Comparison of ENCODE assay signal across 7 mouse cellular contexts in the genomic region with DNA sequence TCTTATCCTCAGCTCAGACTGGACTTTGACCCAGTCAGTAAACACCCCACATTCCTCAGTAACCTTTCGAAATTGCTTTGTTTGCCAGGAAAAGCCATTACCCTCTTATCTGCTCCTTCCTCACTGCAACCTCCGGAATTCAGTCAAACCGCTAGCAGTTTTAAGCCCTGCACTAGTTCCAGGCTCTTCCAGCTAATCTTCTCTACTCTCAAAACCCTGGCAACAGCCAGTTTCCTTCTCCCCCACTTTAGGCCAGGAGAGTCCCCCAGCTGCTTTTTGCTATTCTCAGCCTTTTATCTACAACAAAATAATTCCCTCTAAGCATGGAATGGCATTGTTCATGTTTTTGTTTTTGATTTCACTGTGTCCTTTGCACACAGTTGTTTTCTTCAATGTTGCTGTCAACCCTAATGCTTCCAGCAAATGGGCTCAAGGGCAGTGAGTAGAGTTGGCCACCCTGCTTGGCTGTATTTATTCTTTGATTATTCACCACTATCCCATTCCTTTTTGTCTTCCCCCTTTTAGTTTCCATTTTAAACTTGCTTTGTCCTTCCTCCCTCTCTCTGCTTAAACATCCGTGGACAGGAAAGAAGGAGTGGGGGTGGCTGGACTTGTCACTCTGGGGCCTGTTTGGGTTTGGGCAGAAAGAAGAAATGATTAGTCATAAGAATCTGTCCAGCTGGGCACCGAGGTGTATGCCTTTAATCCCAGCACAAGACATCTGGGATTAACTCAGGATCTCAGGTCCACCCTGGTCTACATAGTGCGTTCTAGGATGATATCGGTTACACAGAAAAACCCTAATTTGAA.
A peak's percentile ranks its signal among the peaks of the same experiment; 100 is the strongest.
DNase-seq lines count a peak whose midpoint lies in the region; ATAC-seq and TF ChIP-seq lines count a peak whose summit lies in the region.

No protein-coding gene starts in this region.

- TF ChIP-seq CTCF in stomach, postnatal 0 days (IDR thresholded peaks at IDR 0.05; ENCODE audit: low read depth) = no peak

- H3K27ac ChIP-seq in forebrain, embryonic 14.5 days (ENCODE audit: low read depth, low read length) = peak overlapping the region; percentile 78
- H3K27ac ChIP-seq in liver, embryonic 15.5 days (replicated peaks) = peak overlapping the region; percentile 59
- peak overlapping the region; percentile 24; the same call in 1 of the 2 replicates for H3K27ac ChIP-seq in stomach, postnatal 0 days (replicated peaks)

- no peak overlapping the region for H3K9ac ChIP-seq in forebrain, embryonic 14.5 days (ENCODE audit: low read length)
- no peak overlapping the region for H3K9ac ChIP-seq in liver, embryonic 15.5 days
- no peak overlapping the region for H3K9ac ChIP-seq in stomach, postnatal 0 days (ENCODE audit: low read length)

- no peak for DNase-seq in forebrain, embryonic 14.5 days (ENCODE audit: low spot score)
- peak; percentile 23 for DNase-seq in stomach, postnatal 0 days (ENCODE audit: low spot score)
- DNase-seq in spleen, adult 12 weeks (ENCODE audit: low spot score) = no peak
- no peak for DNase-seq in frontal cortex, postnatal 14 days (ENCODE audit: low spot score in 2 of 2)

- H3K9me3 ChIP-seq in megakaryocyte, embryonic 14.5 days = no peaks in the 10 kb centered on the region
- no peaks in the 10 kb centered on the region for H3K9me3 ChIP-seq in forebrain, embryonic 14.5 days (replicated peaks; ENCODE audit: control insufficient read depth, low read length)
- H3K9me3 ChIP-seq in liver, embryonic 15.5 days (replicated peaks) = no peaks in the 10 kb centered on the region
- no peaks in the 10 kb centered on the region for H3K9me3 ChIP-seq in stomach, postnatal 0 days (ENCODE audit: control insufficient read depth, low read length)

- no peaks in the 10 kb centered on the region for H3K36me3 ChIP-seq in megakaryocyte, embryonic 14.5 days (replicated peaks; ENCODE audit: low read length)
- no peaks in the 10 kb centered on the region for H3K36me3 ChIP-seq in forebrain, embryonic 14.5 days (ENCODE audit: control insufficient read depth, insufficient read depth, low read length)
- no peaks in the 10 kb centered on the region for H3K36me3 ChIP-seq in liver, embryonic 15.5 days (replicated peaks)
- H3K36me3 ChIP-seq in stomach, postnatal 0 days (ENCODE audit: control insufficient read depth, insufficient read depth, low read length) = no peaks in the 10 kb centered on the region

- H3K4me1 ChIP-seq in megakaryocyte, embryonic 14.5 days = peaks cover 48% of the 10 kb centered on the region
- H3K4me1 ChIP-seq in forebrain, embryonic 14.5 days (ENCODE audit: control insufficient read depth, insufficient read depth, low read length) = peaks cover 15% of the 10 kb centered on the region
- no peaks in the 10 kb centered on the region; the same call in 1 of the 2 replicates for H3K4me1 ChIP-seq in liver, embryonic 15.5 days (replicated peaks)
- H3K4me1 ChIP-seq in stomach, postnatal 0 days (replicated peaks; ENCODE audit: control insufficient read depth, insufficient read depth) = no peaks in the 10 kb centered on the region

- H3K27me3 ChIP-seq in megakaryocyte, embryonic 14.5 days (replicated peaks) = peaks cover 10% of the 10 kb centered on the region
- H3K27me3 ChIP-seq in forebrain, embryonic 14.5 days (replicated peaks; ENCODE audit: control insufficient read depth, insufficient read depth, low read length) = no peaks in the 10 kb centered on the region
- H3K27me3 ChIP-seq in liver, embryonic 15.5 days = no peaks in the 10 kb centered on the region
- no peaks in the 10 kb centered on the region for H3K27me3 ChIP-seq in stomach, postnatal 0 days (ENCODE audit: control insufficient read depth, insufficient read depth, low read length)

- TF ChIP-seq EP300 in stomach, postnatal 0 days (optimal IDR thresholded peaks at IDR 0.05) = no peak

- 45% methylated on average over 7 of the region's 7 CpGs for WGBS in forebrain, embryonic 14.5 days
- WGBS in liver, embryonic 15.5 days (ENCODE audit: insufficient replicate concordance) = 30% methylated on average over 7 of the region's 7 CpGs
- 33% methylated on average over 7 of the region's 7 CpGs for WGBS in stomach, postnatal 0 days

- H3K4me2 ChIP-seq in forebrain, embryonic 14.5 days (ENCODE audit: low read length) = no peak overlapping the region
- no peak overlapping the region; the same call in 1 of the 2 replicates for H3K4me2 ChIP-seq in liver, embryonic 15.5 days
- H3K4me2 ChIP-seq in stomach, postnatal 0 days (replicated peaks; ENCODE audit: low read depth) = no peak overlapping the region

- H3K4me3 ChIP-seq in megakaryocyte, embryonic 14.5 days (replicated peaks) = peak overlapping the region; percentile 83
- H3K4me3 ChIP-seq in forebrain, embryonic 14.5 days (ENCODE audit: low read depth, low read length) = no peak overlapping the region
- no peak overlapping the region for H3K4me3 ChIP-seq in liver, embryonic 15.5 days (replicated peaks)
- H3K4me3 ChIP-seq in stomach, postnatal 0 days (ENCODE audit: low read depth, low read length) = no peak overlapping the region

- ATAC-seq in megakaryocyte, adult 5-6 weeks (ENCODE audit: poor library complexity, severe bottlenecking) = no peak
- ATAC-seq in forebrain, embryonic 14.5 days = no peak
- ATAC-seq in liver, embryonic 15.5 days (ENCODE audit: insufficient read depth) = peak; percentile 46
- ATAC-seq in stomach, postnatal 0 days (ENCODE audit: low FRiP score, low TSS enrichment) = peak; percentile 89

Comparison
In these comparisons a context has a peak if more than half of its experiments do, and no peak if none do; other contexts are left out.
1. ATAC-seq: peak in liver, embryonic 15.5 days (single experiment) and stomach, postnatal 0 days (single experiment); none in megakaryocyte, adult 5-6 weeks (single experiment) and forebrain, embryonic 14.5 days (single experiment).
2. H3K27ac ChIP-seq: peak in every context shown above with its lines; median percentile 78 in forebrain, embryonic 14.5 days; 59 in liver, embryonic 15.5 days; 24 in stomach, postnatal 0 days.